Mouse (Mus musculus): ENCODE results near the gene Jsrp1. TPM values are rescaled to one million over a fixed set of nuclear protein-coding genes. Genes with fewer than 3 reads are reported as not detected.

The Jsrp1 gene
- total and polyA plus RNA-seq, 3 experiments = 0.39 TPM; not detected in 2

DNA sequence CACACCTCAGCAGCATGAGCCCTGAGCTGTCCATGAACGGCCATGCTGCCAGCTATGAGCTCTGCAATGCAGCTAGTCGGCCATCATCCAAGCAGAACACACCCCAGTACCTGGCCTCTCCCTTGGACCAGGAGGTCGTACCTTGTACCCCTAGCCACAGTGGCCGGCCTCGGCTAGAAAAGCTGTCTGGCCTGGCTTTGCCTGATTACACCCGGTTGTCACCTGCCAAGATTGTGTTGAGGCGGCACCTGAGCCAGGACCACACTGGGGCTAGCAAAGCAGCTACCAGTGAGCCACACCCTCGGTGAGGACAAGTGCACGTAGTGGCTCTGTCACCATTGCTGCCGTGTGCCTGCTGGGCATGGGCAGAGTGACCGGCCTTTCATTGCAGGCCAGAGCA is 27.3 kb downstream of the Jsrp1 start:
- TF ChIP-seq CHD2 (IDR thresholded peaks at IDR 0.05; ENCODE audit: low read length) (no peak), CHD1 (IDR thresholded peaks at IDR 0.05; ENCODE audit: low read depth, low read length) (no peak), MAFK (IDR thresholded peaks at IDR 0.05; ENCODE audit: borderline replicate concordance, low read depth, low read length) (no peak), JUND (IDR thresholded peaks at IDR 0.05; ENCODE audit: low read depth, low read length) (no peak), MXI1 (IDR thresholded peaks at IDR 0.05; ENCODE audit: low read depth, low read length) (no peak), ZC3H11A (IDR thresholded peaks at IDR 0.05; ENCODE audit: low read depth, low read length) (no peak), CTCF (IDR thresholded peaks at IDR 0.05 in 2 of 3, conservative IDR thresholded peaks at IDR 0.05 in 1 of 3; ENCODE audit: control insufficient read depth in 1 of 3, insufficient read depth in 1 of 3, low read depth in 2 of 3, low read length in 3 of 3, poor library complexity in 1 of 3, severe bottlenecking in 1 of 3) (no peak), POLR2A (IDR thresholded peaks at IDR 0.05; ENCODE audit: control insufficient read depth in 1 of 2, insufficient read depth in 1 of 2, low read depth in 1 of 2, low read length in 2 of 2, poor library complexity in 1 of 2) (no peak), TBP (IDR thresholded peaks at IDR 0.05; ENCODE audit: low read depth, low read length) (no peak), UBTF (IDR thresholded peaks at IDR 0.05; ENCODE audit: borderline replicate concordance, insufficient read depth, low read depth, low read length) (no peak)
- no peak for DNase-seq (ENCODE audit: low read depth, low spot score)
- Histone ChIP-seq H3K9me3 (replicated peaks; ENCODE audit: insufficient read depth, low read length) (no peaks in the 10 kb centered on the region), H3K79me2 (ENCODE audit: control insufficient read depth, insufficient read depth, low read length, poor library complexity) (no peaks in the 10 kb centered on the region), H3K4me1 (ENCODE audit: control insufficient read depth in 1 of 2, insufficient read depth in 2 of 2, low read length in 2 of 2) (no peaks in the 10 kb centered on the region), H3K36me3 (ENCODE audit: control insufficient read depth in 1 of 2, insufficient read depth in 2 of 2, low read length in 2 of 2) (peaks cover 0 to 14% of the 10 kb centered on the region in 2 experiments; a peak in 1 of 4 replicates), H3K27ac (ENCODE audit: control insufficient read depth, low read depth, low read length) (no peak overlapping the region), H3K27me3 (ENCODE audit: control insufficient read depth in 1 of 2, insufficient read depth in 2 of 2, low read length in 2 of 2) (no peaks in the 10 kb centered on the region), H3K4me3 (ENCODE audit: control insufficient read depth in 1 of 2, insufficient read depth in 1 of 2, low read depth in 2 of 2, low read length in 2 of 2) (no peak overlapping the region), H3K9ac (ENCODE audit: control insufficient read depth, low read depth, low read length, poor library complexity, severe bottlenecking) (no peak overlapping the region)

DNA sequence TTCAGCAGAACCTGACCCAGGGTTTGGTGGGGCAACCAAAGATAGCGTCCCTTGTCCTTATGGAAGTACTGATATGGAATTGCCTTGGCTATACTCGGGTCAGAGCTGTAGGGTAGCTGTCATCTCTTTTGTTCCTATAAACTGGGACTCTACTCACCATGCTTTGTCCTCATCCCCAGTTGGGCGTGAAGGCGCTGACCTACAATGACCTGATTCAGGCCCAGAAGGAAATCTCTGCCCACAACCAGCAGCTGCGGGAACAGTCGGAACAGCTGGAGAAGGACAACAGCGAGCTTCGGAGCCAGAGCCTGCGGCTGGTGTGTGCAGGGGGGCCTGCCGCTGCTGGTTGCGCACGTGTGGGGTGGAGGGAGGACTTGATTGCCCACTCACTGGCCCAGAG is 28.4 kb downstream of the Jsrp1 start:
- no peak overlapping the region for H3K4me3 ChIP-seq (ENCODE audit: control insufficient read depth in 1 of 2, insufficient read depth in 1 of 2, low read depth in 2 of 2, low read length in 2 of 2)
- TF ChIP-seq POLR2AphosphoS2 (IDR thresholded peaks at IDR 0.05; ENCODE audit: low read length) = no peak
- TF ChIP-seq USF2 (IDR thresholded peaks at IDR 0.05; ENCODE audit: borderline replicate concordance in 1 of 2, insufficient read depth in 1 of 2, low read depth in 1 of 2, low read length in 2 of 2) = no peak
- TF ChIP-seq MYB (IDR thresholded peaks at IDR 0.05; ENCODE audit: low read depth, low read length) = no peak
- H3K79me2 ChIP-seq (ENCODE audit: control insufficient read depth, insufficient read depth, low read length, poor library complexity) = no peaks in the 10 kb centered on the region
- no peak for DNase-seq (ENCODE audit: low read depth, low spot score)
- no peaks in the 10 kb centered on the region for H3K4me1 ChIP-seq (ENCODE audit: control insufficient read depth in 1 of 2, insufficient read depth in 2 of 2, low read length in 2 of 2)
- no peaks in the 10 kb centered on the region for H3K27me3 ChIP-seq (ENCODE audit: control insufficient read depth in 1 of 2, insufficient read depth in 2 of 2, low read length in 2 of 2)
- peaks cover 0 to 13% of the 10 kb centered on the region in 2 experiments; a peak in 1 of 4 replicates for H3K36me3 ChIP-seq (ENCODE audit: control insufficient read depth in 1 of 2, insufficient read depth in 2 of 2, low read length in 2 of 2)
- H3K27ac ChIP-seq (ENCODE audit: control insufficient read depth, low read depth, low read length) = no peak overlapping the region
- no peak overlapping the region for H3K9ac ChIP-seq (ENCODE audit: control insufficient read depth, low read depth, low read length, poor library complexity, severe bottlenecking)
- no peaks in the 10 kb centered on the region for H3K9me3 ChIP-seq (replicated peaks; ENCODE audit: insufficient read depth, low read length)

DNA sequence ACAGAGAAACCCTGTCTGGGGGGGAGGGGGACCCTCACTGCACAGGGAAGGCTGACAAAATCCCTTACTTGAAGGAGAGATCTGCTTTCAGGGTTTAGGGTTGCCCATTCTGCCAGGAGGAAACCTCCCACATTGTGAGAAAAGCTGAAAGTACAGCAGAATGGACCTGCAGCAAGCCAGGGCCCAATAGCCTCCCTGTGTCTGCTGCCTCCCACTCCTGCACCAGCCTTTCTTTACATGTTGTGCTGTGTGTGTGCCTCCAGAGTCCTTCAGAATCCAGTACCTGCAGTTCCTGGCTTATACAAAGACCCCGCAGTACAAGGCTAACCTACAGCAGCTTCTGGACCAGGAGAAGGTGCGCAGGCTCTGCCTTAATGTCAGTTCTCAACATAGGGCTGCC is 29.0 kb downstream of the Jsrp1 start:
- Histone ChIP-seq H3K9ac (ENCODE audit: control insufficient read depth, low read depth, low read length, poor library complexity, severe bottlenecking) (no peak overlapping the region), H3K4me1 (ENCODE audit: control insufficient read depth in 1 of 2, insufficient read depth in 2 of 2, low read length in 2 of 2) (no peaks in the 10 kb centered on the region), H3K79me2 (ENCODE audit: control insufficient read depth, insufficient read depth, low read length, poor library complexity) (no peaks in the 10 kb centered on the region), H3K27ac (ENCODE audit: control insufficient read depth, low read depth, low read length) (no peak overlapping the region), H3K4me3 (ENCODE audit: control insufficient read depth in 1 of 2, insufficient read depth in 1 of 2, low read depth in 2 of 2, low read length in 2 of 2) (no peak overlapping the region), H3K9me3 (replicated peaks; ENCODE audit: insufficient read depth, low read length) (no peaks in the 10 kb centered on the region), H3K36me3 (ENCODE audit: control insufficient read depth in 1 of 2, insufficient read depth in 2 of 2, low read length in 2 of 2) (peaks cover 0 to 13% of the 10 kb centered on the region in 2 experiments; a peak in 1 of 4 replicates), H3K27me3 (ENCODE audit: control insufficient read depth in 1 of 2, insufficient read depth in 2 of 2, low read length in 2 of 2) (no peaks in the 10 kb centered on the region)
- no peak for DNase-seq (ENCODE audit: low read depth, low spot score)
- TF ChIP-seq BHLHE40 (IDR thresholded peaks at IDR 0.05; ENCODE audit: borderline replicate concordance, low read depth, low read length) (no peak), ELF1 (IDR thresholded peaks at IDR 0.05; ENCODE audit: low read depth, low read length) (no peak), USF1 (IDR thresholded peaks at IDR 0.05; ENCODE audit: low read depth, low read length) (no peak), SIN3A (IDR thresholded peaks at IDR 0.05; ENCODE audit: low read length) (no peak), NRF1 (IDR thresholded peaks at IDR 0.05; ENCODE audit: insufficient read depth, low read depth, low read length, poor library complexity, severe bottlenecking) (no peak), RAD21 (IDR thresholded peaks at IDR 0.05; ENCODE audit: low read depth, low read length) (no peak), POLR2AphosphoS5 (IDR thresholded peaks at IDR 0.05; ENCODE audit: borderline replicate concordance, low read depth, low read length) (no peak), MYB (IDR thresholded peaks at IDR 0.05; ENCODE audit: low read depth, low read length) (no peak)
